Mouse (Mus musculus): ENCODE data around the gene Eif4g3. TPM values are rescaled to one million over a fixed set of nuclear protein-coding genes. Genes with fewer than 3 reads are reported as not detected.

Gene Eif4g3
- total and polyA plus RNA-seq, 3 experiments: 22.8 to 63.7 TPM; not detected in 1

DNA sequence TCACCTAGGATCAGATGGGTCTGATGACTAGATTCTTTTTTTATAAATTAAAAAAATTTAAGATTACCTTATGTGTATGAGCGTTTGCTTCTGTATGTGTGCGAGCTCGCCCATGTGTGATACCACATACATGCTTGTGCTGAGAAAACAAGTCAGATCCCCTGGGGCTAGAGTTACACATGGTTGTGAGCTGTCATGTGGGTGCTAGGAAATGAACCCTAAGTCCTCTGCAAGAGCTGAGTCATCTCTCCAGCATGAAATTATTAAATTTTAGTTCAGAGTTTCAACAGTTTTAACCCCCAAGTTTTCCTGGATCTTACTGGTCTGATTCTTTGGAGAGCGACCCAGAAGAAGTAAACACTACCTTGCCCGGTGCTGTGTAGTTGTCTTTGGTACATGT lies 134.5 kb downstream of the Eif4g3 start:
- H3K4me3 ChIP-seq (ENCODE audit: control insufficient read depth in 1 of 2, insufficient read depth in 1 of 2, low read depth in 2 of 2, low read length in 2 of 2): no peak overlapping the region
- H3K36me3 ChIP-seq (ENCODE audit: control insufficient read depth in 1 of 2, insufficient read depth in 2 of 2, low read length in 2 of 2): peaks cover 0 to 7% of the 10 kb centered on the region in 2 experiments; a peak in 2 of 4 replicates
- peak; percentile 13 for DNase-seq (ENCODE audit: low read depth, low spot score)
- H3K27ac ChIP-seq (ENCODE audit: control insufficient read depth, low read depth, low read length): no peak overlapping the region
- TF ChIP-seq SMC3 (IDR thresholded peaks at IDR 0.05; ENCODE audit: low read depth, low read length) (no peak), HCFC1 (IDR thresholded peaks at IDR 0.05; ENCODE audit: low read depth, low read length) (no peak), MAFK (IDR thresholded peaks at IDR 0.05; ENCODE audit: borderline replicate concordance, low read depth, low read length) (no peak), ZNF384 (IDR thresholded peaks at IDR 0.05; ENCODE audit: low read depth, low read length) (no peak), POLR2AphosphoS5 (IDR thresholded peaks at IDR 0.05; ENCODE audit: borderline replicate concordance, low read depth, low read length) (no peak), NRF1 (IDR thresholded peaks at IDR 0.05; ENCODE audit: insufficient read depth, low read depth, low read length, poor library complexity, severe bottlenecking) (no peak), SIN3A (IDR thresholded peaks at IDR 0.05; ENCODE audit: low read length) (no peak), MYB (IDR thresholded peaks at IDR 0.05; ENCODE audit: low read depth, low read length) (no peak), CHD1 (IDR thresholded peaks at IDR 0.05; ENCODE audit: low read depth, low read length) (no peak), POLR2A (IDR thresholded peaks at IDR 0.05; ENCODE audit: control insufficient read depth in 1 of 2, insufficient read depth in 1 of 2, low read depth in 1 of 2, low read length in 2 of 2, poor library complexity in 1 of 2) (no peak), MAZ (IDR thresholded peaks at IDR 0.05; ENCODE audit: low read depth, low read length) (no peak), TCF12 (IDR thresholded peaks at IDR 0.05; ENCODE audit: low read depth, low read length) (no peak), USF2 (IDR thresholded peaks at IDR 0.05; ENCODE audit: borderline replicate concordance in 1 of 2, insufficient read depth in 1 of 2, low read depth in 1 of 2, low read length in 2 of 2) (no peak), JUND (IDR thresholded peaks at IDR 0.05; ENCODE audit: low read depth, low read length) (no peak), USF1 (IDR thresholded peaks at IDR 0.05; ENCODE audit: low read depth, low read length) (no peak)
- no peak overlapping the region for H3K9ac ChIP-seq (ENCODE audit: control insufficient read depth, low read depth, low read length, poor library complexity, severe bottlenecking)
- no peaks in the 10 kb centered on the region for H3K27me3 ChIP-seq (ENCODE audit: control insufficient read depth in 1 of 2, insufficient read depth in 2 of 2, low read length in 2 of 2)
- H3K4me1 ChIP-seq (ENCODE audit: control insufficient read depth in 1 of 2, insufficient read depth in 2 of 2, low read length in 2 of 2): no peaks in the 10 kb centered on the region
- no peaks in the 10 kb centered on the region for H3K79me2 ChIP-seq (ENCODE audit: control insufficient read depth, insufficient read depth, low read length, poor library complexity)
- H3K9me3 ChIP-seq (replicated peaks; ENCODE audit: insufficient read depth, low read length): no peaks in the 10 kb centered on the region

- Histone ChIP-seq H3K79me2 (ENCODE audit: control insufficient read depth, insufficient read depth, low read length, poor library complexity) (no peaks in the 10 kb centered on the region), H3K9me3 (replicated peaks; ENCODE audit: insufficient read depth, low read length) (no peaks in the 10 kb centered on the region), H3K36me3 (ENCODE audit: control insufficient read depth in 1 of 2, insufficient read depth in 2 of 2, low read length in 2 of 2) (peaks cover 0 to 7% of the 10 kb centered on the region in 2 experiments; a peak in 2 of 4 replicates), H3K27me3 (ENCODE audit: control insufficient read depth in 1 of 2, insufficient read depth in 2 of 2, low read length in 2 of 2) (no peaks in the 10 kb centered on the region), H3K4me1 (ENCODE audit: control insufficient read depth in 1 of 2, insufficient read depth in 2 of 2, low read length in 2 of 2) (no peaks in the 10 kb centered on the region), H3K4me3 (ENCODE audit: control insufficient read depth in 1 of 2, insufficient read depth in 1 of 2, low read depth in 2 of 2, low read length in 2 of 2) (no peak overlapping the region), H3K27ac (ENCODE audit: control insufficient read depth, low read depth, low read length) (no peak overlapping the region), H3K9ac (ENCODE audit: control insufficient read depth, low read depth, low read length, poor library complexity, severe bottlenecking) (no peak overlapping the region)
- DNase-seq (ENCODE audit: low read depth, low spot score): no peak
- TF ChIP-seq UBTF (IDR thresholded peaks at IDR 0.05; ENCODE audit: borderline replicate concordance, insufficient read depth, low read depth, low read length) (no peak), CHD1 (IDR thresholded peaks at IDR 0.05; ENCODE audit: low read depth, low read length) (no peak), MYC (IDR thresholded peaks at IDR 0.05; ENCODE audit: low read depth, low read length) (no peak), MEF2A (IDR thresholded peaks at IDR 0.05; ENCODE audit: extremely low read depth, insufficient replicate concordance, low read depth, low read length, poor library complexity, severe bottlenecking) (no peak), JUND (IDR thresholded peaks at IDR 0.05; ENCODE audit: low read depth, low read length) (no peak), HCFC1 (IDR thresholded peaks at IDR 0.05; ENCODE audit: low read depth, low read length) (no peak), RAD21 (IDR thresholded peaks at IDR 0.05; ENCODE audit: low read depth, low read length) (no peak), GABPA (IDR thresholded peaks at IDR 0.05; ENCODE audit: low read depth, low read length) (no peak), EP300 (IDR thresholded peaks at IDR 0.05; ENCODE audit: low read depth in 1 of 2, low read length in 2 of 2) (no peak), ZC3H11A (IDR thresholded peaks at IDR 0.05; ENCODE audit: low read depth, low read length) (no peak), USF2 (IDR thresholded peaks at IDR 0.05; ENCODE audit: borderline replicate concordance in 1 of 2, insufficient read depth in 1 of 2, low read depth in 1 of 2, low read length in 2 of 2) (no peak), ELF1 (IDR thresholded peaks at IDR 0.05; ENCODE audit: low read depth, low read length) (no peak), TAL1 (IDR thresholded peaks at IDR 0.05; ENCODE audit: low read length) (no peak), MYB (IDR thresholded peaks at IDR 0.05; ENCODE audit: low read depth, low read length) (no peak)
Observed at GRCm38 (mm10) chr4:138127781-138128180, 135.0 kb downstream of the Eif4g3 start.
